Mouse (Mus musculus) liver, embryonic 16.5 days (tissue): Measurements from ENCODE around the gene Frmd4a. TPM values are rescaled to one million over a fixed set of nuclear protein-coding genes. Genes with fewer than 3 reads are reported as not detected.

ENCODE experiments used
- ATAC-seq: fragments of 200-750 bp; cut with Nextera tagmentation; 2 replicates; pipeline ENCODE4 v1.8.0; 2017; ENCODE audit warnings: low read depth, mild to moderate bottlenecking, moderate number of reproducible peaks, moderate library complexity
- H3K27ac ChIP-seq: fragments of 300-500 bp; sonication (generic); 2 replicates; pipeline ENCODE4 v1.5.1; 2014; ENCODE audit warnings: mild to moderate bottlenecking, low read length
- H3K27me3 ChIP-seq: fragments of 300-500 bp; sonication (generic); 2 replicates; pipeline ENCODE4 v1.6.1; 2014; ENCODE audit warnings: low read depth, low read length, mixed read lengths; ENCODE audit not compliant: control insufficient read depth, insufficient read depth
- H3K36me3 ChIP-seq: fragments of 300-500 bp; sonication (generic); 2 replicates; pipeline ENCODE4 v1.6.1; 2014; ENCODE audit warnings: mild to moderate bottlenecking; ENCODE audit not compliant: control insufficient read depth, insufficient read depth
- H3K4me1 ChIP-seq: fragments of 300-500 bp; sonication (generic); 2 replicates; pipeline ENCODE4 v1.6.1; 2014; ENCODE audit warnings: low read depth, low read length, mixed read lengths; ENCODE audit not compliant: control insufficient read depth
- H3K4me2 ChIP-seq: fragments of 300-500 bp; sonication (generic); 2 replicates; pipeline ENCODE4 v1.6.1; 2014; ENCODE audit warnings: low read depth, low read length, mixed read lengths
- H3K4me3 ChIP-seq: fragments of 300-500 bp; sonication (generic); 2 replicates; pipeline ENCODE4 v1.5.1; 2014; ENCODE audit warnings: low read depth, mild to moderate bottlenecking, low read length
- H3K9ac ChIP-seq: fragments of 300-500 bp; sonication (generic); 2 replicates; pipeline ENCODE4 v1.6.1; 2014; ENCODE audit warnings: low read depth, low read length
- H3K9me3 ChIP-seq: fragments of 300-500 bp; sonication (generic); replicated peaks from 2 replicates; pipeline ENCODE4 v1.6.1; 2016; ENCODE audit warnings: low read length; ENCODE audit not compliant: control insufficient read depth
- WGBS: fragments of 180-500 bp; shearing (Covaris S2); extraction: QIAGEN DNeasy Blood & Tissue Kit; methylation state at CpG from one replicate; pipeline ENCODE4 v1.1.7; 2014; ENCODE audit not compliant: insufficient replicate concordance; 5-methylcytosine and 5-hydroxymethylcytosine counted together
- polyA plus RNA-seq: library from polyadenylated mRNA; unstranded; fragments of >200 nt; fragmentation: Nextera tagmentation; extraction: Ambion mirVana; gene quantifications from 2 replicates; pipeline ENCODE4 v1.2.1, GENCODE M21; 2015

Gene Frmd4a
- polyA plus RNA-seq, 1 experiment from 2014 or later, result 19.8 TPM

DNA sequence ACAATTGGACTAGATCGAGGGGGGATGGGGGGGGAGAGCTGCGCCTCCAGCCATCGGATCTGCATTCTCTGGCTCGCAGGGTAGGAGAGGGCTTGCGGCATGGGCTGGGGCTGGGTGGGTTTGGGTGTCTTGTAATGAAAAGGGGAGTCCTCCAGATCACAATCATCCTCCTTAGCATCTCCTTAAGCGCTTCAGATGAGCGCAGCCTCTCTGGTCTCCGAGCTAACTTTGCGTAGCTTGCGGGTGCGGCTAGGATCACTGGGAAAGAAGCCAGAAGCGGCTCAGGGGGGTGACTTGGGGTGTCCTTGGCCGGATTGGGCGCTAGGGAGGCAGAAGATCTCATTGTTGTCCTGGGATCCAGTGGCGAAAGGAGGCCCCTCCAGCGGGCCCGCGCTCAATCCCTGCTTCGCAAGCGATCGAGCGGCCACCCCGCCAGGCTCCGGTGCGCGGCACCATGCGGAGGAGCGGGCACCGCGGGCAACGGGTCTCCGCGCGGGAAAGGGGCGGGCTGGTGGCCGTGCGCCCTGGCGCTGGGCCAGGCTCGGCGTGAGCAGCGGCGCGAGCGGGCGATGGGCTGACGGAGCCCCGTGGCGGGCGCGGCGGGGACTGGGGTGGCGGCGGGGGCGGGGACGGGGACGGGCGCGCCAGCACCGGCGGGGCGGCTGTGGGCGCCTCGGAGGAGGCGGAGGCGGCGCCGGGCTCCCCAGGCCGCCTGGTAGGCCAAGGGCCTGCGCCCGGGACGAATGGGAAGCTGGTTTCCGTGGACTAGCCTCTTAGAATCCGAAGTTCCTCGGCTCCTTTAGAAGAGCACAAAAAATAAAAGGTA is 383.5 kb downstream of the Frmd4a start:
- Histone ChIP-seq H3K27ac (no peak overlapping the region), H3K4me3 (peak overlapping the region; percentile 53), H3K9me3 (no peaks in the 10 kb centered on the region), H3K36me3 (no peaks in the 10 kb centered on the region), H3K4me2 (peak overlapping the region; percentile 57), H3K27me3 (peaks cover 35% of the 10 kb centered on the region), H3K4me1 (no peaks in the 10 kb centered on the region), H3K9ac (0 out of 2 replicates have a peak overlapping the region, but pooled peaks have one; percentile 36)
- 1% methylated on average over 45 of the region's 74 CpGs for whole genome bisulfite sequencing
- ATAC-seq, result no peak

DNA sequence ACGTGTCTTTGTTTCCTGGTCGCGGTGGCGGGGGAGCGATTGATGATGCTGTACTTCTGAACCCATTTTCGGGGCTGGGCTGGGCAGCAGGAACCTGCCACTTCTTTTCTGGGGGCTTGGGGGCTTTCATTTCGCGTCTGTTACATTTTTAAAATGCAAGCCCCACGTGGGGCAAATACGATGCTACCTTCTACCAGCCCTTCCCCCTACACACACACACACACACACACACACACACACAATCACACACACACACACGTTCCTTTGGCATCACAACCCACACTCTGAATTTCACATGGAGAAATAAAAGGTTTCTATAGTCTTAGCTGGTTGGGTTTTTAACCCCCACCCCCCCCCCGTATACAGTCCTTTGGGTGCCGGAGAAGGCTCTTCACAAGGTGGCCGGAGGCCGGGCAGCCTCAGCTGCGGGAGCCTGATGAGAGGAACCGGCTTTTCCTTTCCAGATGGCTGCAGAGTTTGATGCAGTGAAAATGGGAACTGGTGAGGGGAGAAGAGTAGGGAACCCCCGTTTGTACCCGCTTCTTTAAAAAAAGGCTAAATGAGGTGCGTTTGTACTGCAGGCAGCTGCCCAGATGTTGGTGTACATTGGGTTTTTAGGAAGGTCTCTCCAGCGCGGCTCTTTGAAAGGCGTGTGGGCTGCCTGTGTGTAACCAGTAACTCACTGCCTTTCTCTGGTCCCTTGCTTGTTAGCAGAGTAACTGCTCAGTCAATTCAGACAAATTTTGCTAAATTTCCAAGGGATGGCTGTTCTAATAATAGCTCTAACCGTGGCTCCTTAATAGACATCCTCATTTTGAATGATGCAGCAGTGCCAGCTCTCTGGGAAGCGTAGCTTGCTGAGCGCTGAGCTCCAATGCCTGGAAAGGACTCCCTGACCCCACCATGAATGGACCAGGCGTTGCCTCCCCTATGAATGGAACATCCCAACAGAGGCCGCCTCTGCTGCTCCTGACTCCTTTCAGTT is 384.4 kb downstream of the Frmd4a start:
- no peak overlapping the region for H3K9ac ChIP-seq

DNA sequence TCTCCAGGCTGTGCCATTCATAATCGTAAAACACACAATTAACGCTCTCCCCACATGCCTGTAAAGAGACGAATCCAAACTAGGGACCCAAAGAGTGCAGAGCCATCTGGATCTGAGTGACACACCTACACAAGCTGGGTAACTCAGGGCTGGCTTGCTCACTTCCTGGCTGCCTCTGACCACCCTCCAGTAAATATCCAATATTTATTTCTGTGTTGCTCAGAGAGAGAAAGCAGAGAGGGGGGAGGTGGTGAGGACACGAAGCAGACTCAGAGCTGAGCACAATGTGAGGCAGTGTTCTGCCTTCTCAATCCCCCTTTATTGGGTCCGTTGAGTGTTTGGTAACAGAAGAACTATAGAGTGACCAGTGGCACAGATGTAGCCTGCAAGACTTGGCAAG is 389.5 kb downstream of the Frmd4a start:
- no peaks in the 10 kb centered on the region for H3K36me3 ChIP-seq
- 55% methylated on average over 5 of the region's 5 CpGs for WGBS

More for the DNA sequence above, 384.4 kb downstream of the Frmd4a start:
- H3K4me2 ChIP-seq, result peak overlapping the region; percentile 57
- WGBS, result 2% methylated on average over 28 of the region's 28 CpGs
- H3K27me3 ChIP-seq, result peaks cover 35% of the 10 kb centered on the region
- no peaks in the 10 kb centered on the region for H3K4me1 ChIP-seq
- H3K9me3 ChIP-seq, result no peaks in the 10 kb centered on the region
- no peak for ATAC-seq
- H3K4me3 ChIP-seq, result peak overlapping the region; percentile 53
- H3K36me3 ChIP-seq, result no peaks in the 10 kb centered on the region
- H3K27ac ChIP-seq, result no peak overlapping the region

DNA sequence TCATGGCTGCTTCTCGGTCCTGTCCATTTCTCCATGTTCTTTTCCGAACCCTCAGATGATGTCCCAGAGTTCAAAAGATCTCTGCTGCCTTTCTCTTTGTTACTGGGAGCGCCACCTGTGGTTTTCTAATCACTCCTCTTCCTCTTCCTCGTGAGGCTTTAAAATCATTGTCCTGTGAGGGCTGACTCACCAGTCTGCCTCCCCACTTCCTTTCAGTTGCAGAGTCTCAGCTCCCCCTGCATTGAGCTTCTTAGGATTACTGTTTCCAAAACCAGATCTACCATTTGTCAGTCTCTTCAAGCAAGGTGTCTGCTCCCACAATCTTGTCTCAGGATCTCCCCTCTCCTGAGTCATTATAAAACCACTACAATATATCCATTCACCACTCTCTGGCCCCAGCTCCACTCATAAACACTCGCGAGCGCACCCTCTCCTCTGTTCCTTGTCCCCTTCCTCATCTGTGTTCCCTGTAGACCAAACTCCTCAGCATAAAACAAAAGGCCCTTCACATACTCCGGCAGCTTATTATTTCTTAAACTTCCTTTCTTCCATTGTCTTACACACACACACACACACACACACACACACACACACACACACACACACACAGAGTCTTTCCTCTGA is 392.4 kb downstream of the Frmd4a start:
- H3K4me3 ChIP-seq, result no peak overlapping the region
- H3K4me2 ChIP-seq, result no peak overlapping the region
- no peaks in the 10 kb centered on the region for H3K27me3 ChIP-seq
- H3K4me1 ChIP-seq, result no peaks in the 10 kb centered on the region
- ATAC-seq, result no peak
- no peak overlapping the region for H3K9ac ChIP-seq
- WGBS, result 15% methylated on average over 8 of the region's 8 CpGs
- no peaks in the 10 kb centered on the region for H3K36me3 ChIP-seq
- H3K9me3 ChIP-seq, result no peaks in the 10 kb centered on the region
- no peak overlapping the region for H3K27ac ChIP-seq

More for the DNA sequence above, 389.5 kb downstream of the Frmd4a start:
- no peak overlapping the region for H3K4me2 ChIP-seq
- ATAC-seq, result no peak
- no peak overlapping the region for H3K27ac ChIP-seq
- H3K4me1 ChIP-seq, result no peaks in the 10 kb centered on the region
- no peak overlapping the region for H3K4me3 ChIP-seq
- no peak overlapping the region for H3K9ac ChIP-seq
- H3K27me3 ChIP-seq, result peaks cover 12% of the 10 kb centered on the region
- H3K9me3 ChIP-seq, result no peaks in the 10 kb centered on the region

DNA sequence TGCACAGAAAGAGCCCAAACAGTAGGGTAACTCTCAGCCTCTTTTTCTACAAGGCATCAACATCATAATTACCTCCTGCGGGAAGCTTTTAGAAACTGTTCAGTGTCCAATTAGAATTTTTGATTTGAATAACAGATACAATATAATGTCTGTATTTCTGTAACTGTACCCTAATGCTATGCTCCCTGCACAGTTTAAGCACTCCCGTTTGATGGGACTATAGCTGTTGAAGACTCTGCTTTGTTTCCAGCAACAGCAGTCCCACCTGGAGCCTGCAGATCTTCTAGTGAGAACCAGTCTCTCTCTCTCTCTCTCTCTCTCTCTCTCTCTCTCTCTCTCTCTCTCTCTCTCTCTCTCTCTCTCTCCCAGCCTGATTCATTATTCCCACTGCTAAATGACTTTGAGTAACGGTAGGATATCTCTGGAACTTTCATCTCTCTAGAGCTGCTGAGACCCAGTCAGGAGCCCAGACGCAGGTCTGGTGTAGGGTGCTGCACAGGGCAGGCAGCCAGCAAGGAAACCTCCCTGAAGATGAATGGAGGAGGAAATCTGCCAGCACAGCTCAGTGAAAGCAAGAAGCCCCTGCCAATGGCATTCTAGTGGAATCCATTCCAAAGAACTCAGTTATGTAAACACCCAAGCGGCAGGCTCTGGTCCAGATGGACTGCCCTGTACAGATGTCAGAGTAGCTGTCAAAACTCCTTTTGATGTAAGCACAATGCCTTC is 395.5 kb downstream of the Frmd4a start:
- no peak overlapping the region for H3K27ac ChIP-seq
- WGBS, result 58% methylated on average over 5 of the region's 5 CpGs
- H3K4me3 ChIP-seq, result no peak overlapping the region
- no peaks in the 10 kb centered on the region for H3K27me3 ChIP-seq
- no peaks in the 10 kb centered on the region for H3K4me1 ChIP-seq
- no peak for ATAC-seq
- H3K9me3 ChIP-seq, result no peaks in the 10 kb centered on the region
- H3K9ac ChIP-seq, result no peak overlapping the region
- H3K36me3 ChIP-seq, result no peaks in the 10 kb centered on the region
- H3K4me2 ChIP-seq, result no peak overlapping the region

DNA sequence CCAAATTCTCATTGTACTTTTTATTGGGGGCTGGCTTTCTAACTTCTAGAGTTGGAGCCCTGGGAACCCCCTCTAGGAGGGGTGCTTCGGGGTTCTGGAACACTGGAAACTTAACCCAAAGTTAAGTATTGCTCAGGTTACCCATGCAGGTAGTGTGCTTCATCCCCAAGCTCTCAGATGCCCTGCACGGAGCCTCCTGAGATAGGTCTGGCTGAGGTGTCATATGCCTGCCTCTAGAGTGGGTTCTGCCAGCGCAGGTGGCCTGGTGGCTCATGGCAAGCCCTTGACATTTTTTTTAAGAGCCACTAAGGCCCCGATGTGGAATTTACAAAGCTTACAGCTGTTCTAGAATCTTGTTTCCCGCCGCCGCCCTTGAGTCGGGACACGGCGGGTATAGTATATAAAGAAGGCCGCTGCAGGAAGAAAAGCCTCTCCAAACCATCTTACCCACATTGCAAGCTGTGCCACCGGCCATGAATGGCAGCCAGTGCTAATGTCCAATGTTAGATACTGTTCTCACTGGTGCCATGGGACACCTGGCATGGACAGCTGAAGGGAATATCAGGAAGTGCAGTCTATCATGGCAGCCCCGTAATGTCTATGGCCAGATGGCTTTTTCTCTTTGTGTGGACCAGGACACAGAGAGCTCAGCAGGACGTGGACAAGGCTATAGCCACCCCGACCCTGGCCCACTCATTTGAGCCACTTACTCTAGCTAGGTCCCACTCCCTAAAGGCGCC is 396.2 kb downstream of the Frmd4a start:
- ATAC-seq, result no peak
- H3K4me2 ChIP-seq, result no peak overlapping the region

DNA sequence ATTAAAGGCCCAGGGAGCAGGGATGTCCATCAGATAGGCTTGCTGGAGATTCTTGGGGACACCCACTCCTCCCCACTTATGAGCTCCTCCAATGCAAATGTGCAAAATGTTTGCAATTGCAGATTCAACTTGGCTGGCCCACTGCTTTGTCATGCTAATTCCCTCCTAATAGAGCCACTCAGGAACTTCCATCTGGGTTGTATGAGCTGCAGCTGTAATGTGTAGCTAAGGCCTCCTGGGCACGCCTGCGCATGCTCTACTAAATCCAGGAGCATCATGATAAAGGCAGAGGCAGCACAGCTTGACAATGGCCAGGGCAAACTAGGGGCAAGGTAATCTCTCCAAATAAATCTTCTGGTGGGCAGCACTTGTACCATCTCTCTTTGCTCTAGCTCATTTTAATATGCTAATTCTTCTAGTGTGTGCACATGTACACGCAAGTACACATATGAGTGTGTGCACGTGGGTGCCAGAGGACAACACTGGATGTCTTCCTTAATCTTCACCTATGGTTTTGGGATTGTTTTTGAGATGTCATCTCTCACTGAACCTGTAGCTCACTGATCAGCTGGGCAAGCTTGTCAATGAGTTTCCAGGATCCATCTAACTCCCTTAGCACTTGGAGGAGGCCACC is 403.3 kb downstream of the Frmd4a start:
- no peaks in the 10 kb centered on the region for H3K4me1 ChIP-seq
- no peaks in the 10 kb centered on the region for H3K9me3 ChIP-seq
- H3K27ac ChIP-seq, result no peak overlapping the region
- H3K4me2 ChIP-seq, result no peak overlapping the region
- ATAC-seq, result no peak
- no peak overlapping the region for H3K9ac ChIP-seq
- WGBS, result 76% methylated on average over 4 of the region's 4 CpGs
- no peaks in the 10 kb centered on the region for H3K36me3 ChIP-seq
- H3K27me3 ChIP-seq, result no peaks in the 10 kb centered on the region
- no peak overlapping the region for H3K4me3 ChIP-seq

More for the DNA sequence above, 396.2 kb downstream of the Frmd4a start:
- 67% methylated on average over 16 of the region's 16 CpGs for WGBS
- no peak overlapping the region for H3K27ac ChIP-seq
- no peaks in the 10 kb centered on the region for H3K36me3 ChIP-seq
- no peak overlapping the region for H3K9ac ChIP-seq
- no peaks in the 10 kb centered on the region for H3K27me3 ChIP-seq
- H3K4me1 ChIP-seq, result no peaks in the 10 kb centered on the region
- H3K9me3 ChIP-seq, result no peaks in the 10 kb centered on the region
- no peak overlapping the region for H3K4me3 ChIP-seq
